Mouse (Mus musculus) sigmoid colon, adult 10 weeks (tissue): ENCODE measurements around the gene Tlr2. TPM values are rescaled to one million over a fixed set of nuclear protein-coding genes. Genes with fewer than 3 reads are reported as not detected.

Experiments used
- polyA plus RNA-seq: library from polyadenylated mRNA; stranded (reverse); fragments of 350-450 nt; fragmentation: Illumina TruSeq; extraction: RNeasy Lipid Tissue Mini Kit (QIAGEN cat#74804); gene quantifications from one replicate; pipeline ENCODE4 v1.2.3, GENCODE M21; 2014; ENCODE audit warnings: low read depth, low replicate concordance

Gene Tlr2
- polyA plus RNA-seq, result 13.9 TPM

DNA sequence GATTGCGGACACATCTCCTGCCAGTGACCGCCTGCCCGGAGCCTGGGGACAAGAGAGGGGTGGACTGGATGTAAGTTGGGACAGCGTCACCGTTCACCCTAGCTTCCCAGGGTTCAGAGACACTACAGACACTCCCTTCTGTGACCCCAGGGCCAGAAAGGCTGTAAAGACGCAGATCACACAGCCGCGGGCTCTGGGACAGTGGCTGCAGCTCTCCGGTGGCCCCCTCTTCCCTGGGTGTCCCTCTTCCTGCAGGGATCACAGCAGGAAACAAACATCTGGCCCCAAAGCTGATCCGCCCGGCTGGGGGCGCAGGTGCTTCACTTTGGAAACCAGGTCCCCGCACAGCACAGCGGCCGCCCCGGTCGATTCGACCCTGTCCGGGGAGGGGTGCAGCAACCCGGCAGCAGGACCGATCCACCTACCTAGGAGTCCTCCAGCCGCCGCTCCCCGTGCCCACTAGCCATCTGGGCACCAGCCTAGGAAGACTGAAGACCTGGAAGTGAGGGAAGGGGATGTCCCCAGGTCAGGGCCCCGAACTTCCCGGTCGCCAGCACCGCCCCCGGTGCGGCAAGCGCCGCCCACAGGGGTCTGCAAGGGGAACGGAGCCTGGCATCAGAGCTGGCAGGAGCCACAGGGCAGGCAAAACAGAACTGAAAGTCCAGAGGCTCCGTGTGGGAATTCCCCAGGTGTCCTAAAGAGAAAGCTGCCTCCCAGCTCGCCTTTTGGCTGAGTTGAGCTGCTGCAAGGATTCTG, at the start of gene Tlr2:
Gene Tlr2, minus strand, starts transcription at position 673 of the 756 bp plus-strand sequence.

Other genes with a start within 250 kb of the Tlr2 start
- gene Sfrp2, start 75.4 kb downstream of the Tlr2 start, polyA plus RNA-seq, result 8.3 TPM
- 22.4 TPM for gene Tmem131l, start 198.4 kb upstream of the Tlr2 start, polyA plus RNA-seq